Mouse (Mus musculus) cerebellum, adult 11 months (tissue): ENCODE measurements around the gene Il12a.
"Not testable (repeated sequence)": the region's sequence is repeated elsewhere in the genome, so short reads cannot be mapped to it uniquely, and the experiment has no call there.

Experiments
- DNase-seq: peaks from one replicate; pipeline ENCODE4 v3.0.0; 2022

The Il12a gene

DNA sequence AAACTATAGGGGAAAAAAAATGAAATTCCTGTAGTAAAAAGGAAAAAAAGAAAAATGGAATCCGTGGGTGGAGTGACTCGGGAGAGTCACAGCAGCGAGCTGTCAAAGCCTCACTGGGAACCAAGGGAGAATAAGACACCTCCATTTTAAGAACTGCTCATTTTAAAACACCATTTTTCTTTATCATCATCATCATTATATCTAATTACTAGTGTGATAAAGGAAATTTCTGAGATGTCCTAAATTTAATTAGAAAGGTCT lies 53.0 kb downstream of the Il12a start:
- DNase-seq, result no peak

DNA sequence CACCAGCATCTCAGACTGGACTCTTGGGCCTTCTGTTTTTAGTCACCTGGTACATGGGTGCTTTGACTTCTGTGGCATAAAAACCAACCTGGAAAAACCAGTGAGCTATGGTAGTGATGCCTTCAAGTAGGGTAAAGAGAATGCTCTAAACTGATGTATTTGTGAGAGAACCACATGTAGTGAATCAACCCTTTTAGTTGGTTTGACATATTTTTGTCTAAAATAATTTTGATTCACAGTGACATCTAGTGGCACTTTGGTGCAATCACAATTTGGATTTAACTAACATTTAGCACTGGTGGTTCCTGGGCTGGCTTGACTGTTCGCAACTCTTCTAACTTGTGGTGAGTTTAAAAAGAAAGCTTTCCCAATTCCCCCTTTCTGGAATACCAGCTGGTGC lies 53.7 kb downstream of the Il12a start:
- DNase-seq, result no peak

DNA sequence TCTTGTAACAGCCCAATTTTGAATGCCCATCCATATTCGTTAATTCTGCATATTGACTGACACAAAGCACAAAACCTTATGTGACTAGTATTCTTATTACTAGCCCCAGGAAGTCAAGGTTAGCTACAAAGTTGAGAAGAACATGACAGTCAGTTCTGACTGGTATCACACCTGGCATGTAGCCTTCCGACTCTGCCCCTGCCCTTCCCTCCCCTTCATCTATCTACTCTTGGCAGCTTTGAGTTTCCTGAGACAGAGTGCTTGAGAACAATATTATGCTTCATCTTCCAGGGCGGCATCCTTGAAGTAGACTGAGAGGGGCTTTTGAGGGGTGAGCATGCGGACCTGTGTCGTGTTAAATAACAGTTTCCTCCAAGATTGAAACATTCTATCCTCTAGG lies 54.6 kb downstream of the Il12a start:
- DNase-seq, result no peak

DNA sequence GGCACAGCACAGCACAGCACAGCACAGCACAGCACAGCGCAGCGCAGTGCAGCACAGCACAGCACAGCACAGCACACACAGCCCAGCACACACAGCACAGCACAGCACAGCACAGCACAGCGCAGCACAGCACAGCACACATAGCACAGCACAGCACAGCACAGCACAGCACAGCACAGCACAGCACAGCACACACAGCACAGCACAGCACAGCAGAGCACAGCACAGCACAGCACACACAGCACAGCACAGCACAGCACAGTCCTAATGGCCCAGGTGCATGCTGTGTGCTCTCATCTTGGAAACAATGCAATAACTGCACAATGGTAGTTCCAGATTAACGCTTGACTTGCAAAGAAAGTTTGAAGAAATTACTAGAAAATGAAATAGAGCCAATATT lies 55.8 kb downstream of the Il12a start:
- not testable (repeated sequence) for DNase-seq
